Mouse (Mus musculus) spleen, adult 2 months (tissue): ENCODE results near the gene Accs.

ENCODE experiments used
- CTCF ChIP-seq: fragments of 200-500 bp; IDR thresholded peaks from 2 replicates; pipeline ENCODE4 v1.5.1; 2011; ENCODE audit warnings: mild to moderate bottlenecking, inconsistent platforms; ENCODE audit not compliant: insufficient read depth, insufficient read length, insufficient replicate concordance; ENCODE audit errors: extremely low read depth
- POLR2A ChIP-seq: fragments of 200-500 bp; IDR thresholded peaks from 2 replicates; pipeline ENCODE4 v1.6.1; 2011; ENCODE audit warnings: low read depth, low read length, inconsistent platforms

GRCm38 (mm10) chr2:93790798-93791345, 58.9 kb downstream of the Accs start:
- no peak for TF ChIP-seq CTCF
- no peak for TF ChIP-seq POLR2A
